Mouse (Mus musculus) heart, adult 8-10 months (tissue): ENCODE results near the gene Pde9a. TPM values are rescaled to one million over a fixed set of nuclear protein-coding genes. Genes with fewer than 3 reads are reported as not detected.

Experiments used
- DNase-seq: peaks from one replicate; pipeline ENCODE4 v3.0.0; 2022; ENCODE audit warnings: low spot score
- total RNA-seq, 4 experiments: library from RNA; stranded (reverse); gene quantifications; 2 replicates each; pipeline ENCODE4 v1.2.4; 2022

Pde9a gene
- total RNA-seq, 4 experiments from 2014 or later: 3.1 to 5.5 (median 4.2) TPM

DNA sequence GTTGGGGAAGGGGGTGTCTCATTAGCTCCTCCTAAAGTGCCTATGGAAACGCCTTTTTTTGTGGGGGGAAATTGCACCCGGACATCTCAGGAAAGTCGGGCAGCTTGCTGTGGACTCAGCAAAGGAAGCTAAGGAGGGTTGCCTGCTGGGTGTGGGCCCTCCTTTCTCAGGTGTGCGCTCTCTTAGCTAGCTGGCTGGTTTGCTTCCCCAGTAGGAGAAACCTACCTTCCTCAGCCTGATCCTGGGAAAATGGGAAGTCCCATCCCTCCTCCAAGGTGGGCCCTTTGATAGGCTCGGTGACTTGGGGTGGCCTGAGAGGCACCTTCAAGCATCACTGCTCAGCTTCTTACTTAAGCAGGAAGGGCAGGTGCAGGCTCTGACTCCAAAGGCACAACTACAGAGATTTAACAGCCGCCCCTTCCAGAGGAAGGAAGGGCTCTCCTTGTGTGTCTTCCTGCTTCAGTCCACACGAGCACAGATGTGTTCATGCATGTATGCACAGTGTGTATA lies 811 bp downstream of the Pde9a start:
- DNase-seq: no peak

DNA sequence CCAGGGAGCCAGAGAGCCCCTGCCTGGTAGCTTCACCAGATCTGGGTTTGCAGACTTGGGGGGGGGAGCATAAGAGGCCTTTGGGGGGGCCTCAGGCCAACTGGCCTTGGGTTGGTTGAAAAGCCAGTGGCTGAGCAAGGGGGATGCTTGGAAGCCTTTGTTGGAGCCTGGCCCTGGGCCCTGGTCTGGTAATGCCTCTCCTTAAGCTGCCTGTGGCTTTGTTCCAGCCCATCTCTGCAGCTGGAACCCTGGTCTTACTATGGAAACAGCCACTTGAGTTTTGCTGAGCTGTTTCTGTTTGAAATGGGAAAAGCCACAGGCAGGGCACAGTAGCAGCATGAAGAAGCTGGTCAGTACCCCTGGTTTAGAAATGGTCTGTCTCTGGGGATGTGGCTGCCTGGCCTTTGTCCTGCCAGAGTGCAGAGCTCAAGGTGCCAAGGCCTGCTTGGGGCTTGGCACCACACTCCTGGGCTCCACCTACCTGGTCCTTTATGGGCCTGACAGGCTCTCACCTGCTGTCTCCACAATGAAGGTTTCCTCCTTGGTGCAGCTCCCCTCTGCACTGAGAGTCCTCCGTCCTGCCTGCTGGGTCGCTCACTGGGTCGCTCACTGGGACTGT lies 3.5 kb downstream of the Pde9a start:
- no peak for DNase-seq

DNA sequence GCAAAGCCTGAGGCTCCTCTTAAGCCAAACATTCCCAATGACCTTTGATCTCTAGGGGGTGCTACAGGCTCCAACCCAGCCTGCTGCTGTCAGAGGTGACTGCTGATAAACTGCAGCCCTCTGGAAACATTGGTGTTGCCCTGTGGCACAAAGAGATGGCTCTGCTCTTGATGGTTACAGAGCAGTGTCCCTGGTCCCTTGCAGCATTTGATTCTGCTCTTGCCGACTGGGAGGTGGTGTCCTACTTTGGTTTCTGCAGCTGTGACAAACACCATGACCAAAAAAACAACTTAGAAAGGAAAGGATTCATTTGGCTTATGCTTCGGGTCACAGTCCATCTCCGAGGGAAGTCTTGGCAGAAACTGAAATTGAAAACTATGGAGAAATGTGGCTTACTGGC lies 5.5 kb downstream of the Pde9a start:
- no peak for DNase-seq

DNA sequence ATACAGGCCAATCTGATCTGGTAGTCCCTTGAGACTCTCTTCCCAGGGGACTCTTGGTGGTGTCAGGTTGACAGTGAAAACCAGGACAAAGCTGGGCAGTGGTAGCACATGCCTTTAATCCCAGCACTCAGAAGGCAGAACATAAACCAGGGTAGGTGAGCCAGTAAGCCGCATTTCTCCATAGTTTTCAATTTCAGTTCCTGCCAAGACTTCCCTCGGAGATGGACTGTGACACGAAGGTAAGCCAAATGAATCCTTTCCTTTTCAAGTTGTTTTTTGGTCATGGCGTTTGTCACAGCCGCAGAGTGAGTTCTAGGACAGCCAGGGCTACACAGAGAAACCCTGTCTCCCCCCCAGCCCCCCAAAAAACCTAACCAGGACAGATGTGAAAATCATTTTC lies 6.0 kb downstream of the Pde9a start:
- no peak for DNase-seq

DNA sequence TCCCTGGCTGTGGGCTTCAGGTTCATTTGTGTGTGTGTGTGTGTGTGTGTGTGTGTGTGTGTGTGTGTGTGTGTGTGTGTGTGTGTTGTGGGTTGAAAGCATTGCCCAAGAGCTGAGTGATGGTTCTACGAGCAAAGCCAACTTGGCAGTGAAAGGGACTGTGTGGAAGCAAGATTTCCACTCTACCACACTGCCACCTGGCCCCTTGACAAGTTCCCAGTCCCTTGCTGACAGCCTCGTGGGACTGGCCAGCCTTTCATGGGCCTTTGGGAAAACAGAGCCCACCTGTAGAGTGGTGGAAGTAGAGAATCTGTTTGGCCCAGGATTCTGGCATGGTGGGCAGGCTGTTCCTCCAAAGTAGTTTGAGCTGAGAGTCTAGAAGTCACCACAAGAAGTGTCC lies 7.8 kb downstream of the Pde9a start:
- DNase-seq: no peak

DNA sequence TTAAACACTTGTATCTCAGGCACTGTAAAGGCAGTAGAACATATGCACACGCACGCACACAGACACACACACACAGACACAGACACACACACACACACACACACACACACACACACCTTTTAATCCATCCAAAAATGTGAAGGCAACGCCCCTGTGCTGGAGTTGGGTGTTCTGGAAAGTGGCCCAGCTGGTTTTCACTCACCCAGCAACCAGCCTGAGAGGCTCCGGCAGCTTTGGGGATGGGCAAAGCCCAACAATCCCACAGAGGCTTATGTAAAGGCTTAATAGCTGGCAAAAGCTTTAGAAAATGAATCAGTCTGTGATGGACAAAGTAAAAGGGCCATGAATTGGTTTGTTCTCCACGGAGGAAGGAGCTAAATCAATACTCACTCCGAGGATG lies 14.3 kb downstream of the Pde9a start:
- DNase-seq: no peak

DNA sequence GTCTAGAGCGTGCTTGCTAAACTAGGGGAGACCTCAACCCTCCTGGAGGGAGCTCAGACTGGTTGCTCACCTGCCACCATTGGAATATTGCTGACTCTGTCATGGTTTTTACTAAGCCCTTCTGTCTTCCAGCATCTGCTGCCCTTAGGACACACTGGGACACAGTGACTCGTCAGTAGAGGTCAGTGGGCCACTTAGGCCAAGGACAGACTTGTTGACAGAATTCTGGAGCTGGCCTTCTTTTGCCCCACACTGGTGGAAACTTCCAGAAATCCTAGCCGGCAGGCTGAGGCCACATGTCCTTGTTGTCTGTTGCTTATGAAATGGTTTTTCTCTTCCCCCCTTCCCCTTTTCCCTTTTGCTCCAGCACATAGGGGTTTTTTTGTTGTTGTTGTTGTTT lies 15.2 kb downstream of the Pde9a start:
- DNase-seq: no peak

DNA sequence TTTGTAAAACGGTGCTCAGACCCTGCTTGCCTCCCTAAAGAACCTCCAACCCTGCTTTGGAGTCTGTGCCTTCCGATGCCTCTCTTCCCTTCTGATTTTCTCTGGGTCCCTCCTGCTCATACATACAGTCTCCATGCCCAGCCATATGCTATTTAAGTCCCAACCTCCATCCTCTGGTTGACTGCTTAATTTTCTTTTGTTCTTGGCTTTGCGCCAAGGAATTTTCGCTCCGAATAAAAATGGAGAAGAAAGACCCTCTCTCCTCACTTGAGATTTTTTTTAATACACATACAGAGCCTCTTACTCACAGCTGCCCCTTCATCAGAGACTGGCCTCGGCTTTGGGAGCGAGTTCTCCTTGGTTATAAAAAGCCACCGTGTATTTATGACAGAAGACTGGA lies 16.7 kb downstream of the Pde9a start:
- no peak for DNase-seq

DNA sequence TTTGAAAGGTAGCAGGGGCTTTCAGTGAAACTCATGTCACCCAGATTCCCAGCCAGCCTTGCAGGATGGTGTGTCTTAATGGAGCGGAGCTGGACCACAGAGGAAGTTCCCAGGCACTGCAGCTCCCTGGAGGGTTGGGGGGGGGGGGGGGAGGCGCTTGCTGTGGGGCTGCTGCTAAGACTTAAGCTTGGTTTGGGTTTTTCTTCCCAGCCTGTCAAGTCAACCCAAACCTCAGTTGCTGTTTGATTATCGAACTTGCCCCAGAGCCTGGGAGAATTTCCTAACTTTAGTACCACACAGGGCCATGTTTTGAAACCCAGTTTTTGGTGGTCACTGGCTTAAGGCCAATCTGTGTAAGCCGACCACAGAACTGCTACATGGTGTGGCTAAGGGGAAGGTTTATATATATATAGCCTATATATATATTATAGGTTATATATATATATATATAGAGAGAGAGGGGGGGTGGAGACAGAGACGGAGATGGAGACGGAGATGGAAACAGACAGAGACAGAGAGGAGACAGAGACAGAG lies 19.8 kb downstream of the Pde9a start:
- no peak for DNase-seq

DNA sequence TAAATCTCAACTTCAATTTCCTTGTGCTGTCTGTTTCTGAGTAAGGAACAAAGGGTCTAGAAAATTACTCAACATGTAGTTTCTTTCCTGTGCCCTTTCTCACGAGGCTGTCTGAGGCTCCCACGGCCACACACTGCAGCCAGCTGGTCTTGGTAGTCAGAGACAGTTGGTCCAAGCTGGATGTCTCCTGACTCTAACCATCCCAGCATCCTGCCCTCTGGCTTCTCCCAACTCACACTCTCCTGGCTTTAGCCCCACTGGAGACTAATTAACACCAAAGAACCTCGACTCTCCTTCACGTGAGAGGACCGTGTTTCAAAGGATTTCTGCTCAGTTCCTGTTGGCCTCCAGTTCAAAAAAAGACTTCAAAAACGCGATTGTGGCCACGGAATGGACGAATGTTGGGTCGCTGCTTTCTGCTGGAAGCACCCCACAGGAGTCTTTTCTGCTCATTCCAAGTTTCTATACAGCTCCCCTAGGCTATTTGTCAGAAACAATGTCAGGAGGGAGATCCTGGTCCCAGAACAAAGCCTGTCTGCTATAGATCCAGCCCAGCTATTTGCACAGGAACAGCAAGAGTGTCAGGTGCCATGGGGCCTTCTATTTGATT lies 23.8 kb downstream of the Pde9a start:
- DNase-seq: no peak

DNA sequence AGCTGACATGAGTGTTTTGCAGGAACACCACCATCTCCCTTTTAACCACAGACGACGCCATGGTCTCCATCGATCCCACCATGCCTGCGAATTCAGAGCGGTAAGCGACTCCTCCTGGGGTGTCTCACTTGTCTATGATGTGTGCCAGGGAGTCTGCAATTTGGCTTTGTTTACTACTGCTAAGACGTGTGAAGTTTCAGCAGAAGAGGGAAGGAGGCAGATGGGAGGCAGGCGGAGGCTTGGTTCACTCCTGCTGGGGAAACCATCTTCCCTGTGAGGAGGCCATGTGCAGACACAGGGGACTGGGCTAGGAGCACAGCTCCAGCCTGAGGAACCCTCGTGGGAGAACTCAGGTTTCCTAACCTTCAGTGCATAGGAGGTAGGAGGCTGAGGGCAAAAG lies 29.2 kb downstream of the Pde9a start:
- DNase-seq: no peak

DNA sequence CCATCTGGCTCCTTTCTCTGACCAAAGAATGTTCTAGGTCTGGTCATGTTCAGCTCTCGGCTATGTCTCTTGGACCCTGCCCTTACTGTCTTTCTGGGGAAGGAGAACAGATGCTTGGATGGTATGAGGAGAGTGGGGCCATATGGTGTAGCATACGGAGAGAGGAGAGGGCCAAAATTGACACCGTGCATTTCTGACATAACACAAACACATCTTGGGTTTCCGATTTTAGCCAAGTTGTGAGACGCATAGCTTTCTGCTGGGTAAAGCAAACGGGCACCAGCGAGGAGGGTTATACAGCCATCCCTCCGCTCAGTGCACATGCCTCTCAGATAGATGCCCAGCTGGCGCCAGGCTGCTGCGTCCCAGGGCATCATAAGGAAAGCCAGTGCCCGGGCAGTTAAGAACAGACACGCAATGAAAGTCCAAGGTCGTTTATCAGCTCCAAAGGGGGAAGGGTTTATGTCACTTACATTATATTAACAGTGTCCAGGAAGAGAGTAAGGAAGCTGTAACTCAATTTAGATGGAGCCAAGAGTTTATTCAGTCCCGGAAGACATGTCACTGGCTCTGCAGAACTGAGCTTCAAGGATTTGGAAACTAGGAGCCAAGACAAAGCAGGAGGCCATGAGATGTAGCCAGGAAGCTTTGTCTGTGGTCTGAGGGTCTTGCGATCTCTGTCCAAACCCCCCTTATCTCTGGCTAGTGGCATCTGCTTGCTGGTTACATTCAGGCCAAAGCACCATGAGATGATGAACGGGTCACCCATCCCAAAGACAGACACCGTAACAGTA lies 33.0 kb downstream of the Pde9a start:
- DNase-seq: no peak

DNA sequence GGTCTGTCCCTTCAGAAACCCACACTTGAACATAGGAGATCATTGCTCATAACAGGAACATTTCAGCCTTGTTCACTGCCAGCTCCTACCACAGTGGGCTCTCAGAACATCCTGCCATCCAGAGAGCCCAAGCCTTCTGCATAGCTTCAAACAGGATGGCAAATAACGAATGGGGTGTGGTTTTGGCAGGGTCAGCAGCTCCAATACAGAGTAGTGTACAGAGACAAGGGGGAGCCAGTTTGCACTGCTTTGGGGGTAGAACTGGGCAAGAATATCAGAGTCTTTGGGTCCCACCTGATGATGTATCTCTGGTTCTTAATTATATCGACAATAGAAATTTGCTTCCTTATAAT lies 33.6 kb downstream of the Pde9a start:
- no peak for DNase-seq

DNA sequence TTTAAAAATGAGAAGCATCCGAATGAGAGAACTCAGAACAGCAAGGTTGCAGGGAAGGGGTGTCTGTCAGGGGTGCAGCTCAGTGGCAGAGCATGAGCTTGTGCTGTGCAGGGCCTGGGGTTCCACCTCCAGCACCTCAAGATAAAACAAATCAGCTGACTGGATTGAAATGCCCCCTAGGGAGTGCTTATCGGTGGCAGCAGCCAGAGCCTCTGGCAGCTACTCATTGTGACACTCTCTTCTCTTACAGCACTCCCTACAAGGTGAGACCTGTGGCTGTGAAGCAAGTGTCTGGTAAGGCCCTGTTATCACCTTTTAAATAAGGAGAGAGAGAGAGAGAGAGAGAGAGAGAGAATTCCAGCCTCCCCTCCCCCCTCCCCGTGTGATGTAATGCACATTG lies 34.0 kb downstream of the Pde9a start:
- no peak for DNase-seq

DNA sequence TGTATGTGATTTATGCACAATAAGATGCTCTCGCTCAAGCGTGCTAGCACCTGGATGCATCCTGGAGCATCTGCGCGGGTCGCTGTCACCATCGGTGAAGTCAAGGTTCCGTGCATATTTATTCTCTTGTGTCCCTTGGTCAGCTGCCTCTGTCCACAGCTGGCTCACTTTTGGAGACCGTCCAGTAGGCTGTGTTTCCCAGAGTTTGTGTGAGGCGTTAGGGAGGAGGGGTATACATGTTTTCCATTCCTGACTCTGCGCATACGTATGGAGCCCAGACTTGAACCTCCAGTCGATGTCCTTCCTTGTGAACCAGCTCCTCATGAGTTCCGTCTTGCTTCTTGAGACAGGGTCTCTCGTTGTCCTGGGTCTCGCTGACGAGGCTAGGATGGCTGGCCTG lies 34.6 kb downstream of the Pde9a start:
- no peak for DNase-seq

DNA sequence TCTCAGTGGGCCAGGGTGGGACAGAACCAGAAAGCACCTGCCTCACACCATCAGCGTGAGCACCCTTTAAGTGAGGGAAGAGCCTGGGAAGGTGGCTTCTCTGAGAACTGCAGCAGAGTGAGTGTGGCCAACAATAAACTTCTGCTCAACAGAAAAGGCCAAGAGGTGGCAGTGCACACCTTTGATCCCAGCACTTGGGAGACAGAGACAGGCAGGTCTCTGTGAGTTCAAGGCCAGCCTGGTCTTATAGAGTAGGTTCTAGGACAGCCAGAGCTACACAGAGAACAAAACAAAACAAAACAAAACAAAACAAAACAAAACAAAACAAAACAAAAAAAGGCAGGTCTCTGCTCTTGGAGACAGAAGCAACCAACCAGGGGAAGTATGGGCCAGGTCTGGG lies 36.4 kb downstream of the Pde9a start:
- no peak for DNase-seq

DNA sequence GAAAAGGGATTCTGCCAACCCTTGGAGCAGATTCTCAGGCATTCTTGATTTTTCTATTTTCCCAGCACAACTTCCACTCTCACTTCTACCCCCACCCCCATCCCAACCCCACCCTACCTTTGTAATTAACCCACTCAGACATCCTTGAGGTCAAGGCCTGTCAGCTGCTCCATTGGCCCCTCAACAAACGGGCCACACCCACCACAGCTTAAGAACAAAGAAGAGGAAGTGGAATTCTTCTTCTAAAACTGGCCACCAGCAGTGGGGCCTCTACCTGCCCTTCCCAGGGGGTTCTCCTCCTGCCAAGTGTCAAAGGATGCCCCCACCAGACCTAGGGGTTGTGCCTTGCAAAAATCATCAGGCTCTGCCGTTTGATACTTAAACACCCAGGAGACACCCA lies 37.0 kb downstream of the Pde9a start:
- DNase-seq: no peak

DNA sequence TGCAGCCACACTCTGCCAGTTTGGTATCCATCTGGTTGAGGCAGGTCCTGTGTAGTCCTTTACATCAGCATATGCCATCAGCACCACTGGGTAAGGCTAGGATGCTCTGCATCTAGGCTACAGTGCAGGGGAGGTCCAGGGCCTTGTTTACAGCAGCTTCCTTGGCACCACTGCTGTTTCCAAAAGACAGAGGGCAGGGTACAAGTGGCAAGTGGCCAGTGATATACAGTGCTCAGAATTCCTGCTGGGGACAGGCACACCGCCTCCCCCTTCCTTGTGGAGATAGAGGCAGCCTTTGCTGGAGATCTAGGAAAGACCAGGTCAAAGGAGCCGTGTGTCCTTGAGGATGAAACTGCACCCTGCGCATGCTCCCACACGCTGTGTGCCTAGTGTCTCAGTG lies 38.3 kb downstream of the Pde9a start:
- DNase-seq: no peak

DNA sequence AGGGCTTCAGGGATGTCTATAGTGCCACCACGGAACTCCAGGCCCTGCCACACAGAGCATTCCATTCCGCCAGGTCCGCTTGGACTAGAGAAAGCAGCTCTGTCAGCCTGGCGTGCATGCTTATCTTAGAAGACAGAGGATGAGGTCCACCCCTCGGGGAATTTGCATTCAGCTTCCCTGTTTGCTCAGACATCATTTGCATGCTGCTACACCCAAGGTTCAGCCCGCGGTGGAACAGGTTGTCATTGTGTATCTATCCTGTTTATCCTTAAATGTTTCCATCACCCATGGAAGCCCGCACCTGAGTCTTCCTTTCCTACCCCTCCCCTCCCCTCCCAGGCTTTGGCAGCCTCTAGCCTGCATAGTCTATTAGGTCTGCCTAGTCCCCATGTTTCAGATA lies 38.8 kb downstream of the Pde9a start:
- DNase-seq: no peak

DNA sequence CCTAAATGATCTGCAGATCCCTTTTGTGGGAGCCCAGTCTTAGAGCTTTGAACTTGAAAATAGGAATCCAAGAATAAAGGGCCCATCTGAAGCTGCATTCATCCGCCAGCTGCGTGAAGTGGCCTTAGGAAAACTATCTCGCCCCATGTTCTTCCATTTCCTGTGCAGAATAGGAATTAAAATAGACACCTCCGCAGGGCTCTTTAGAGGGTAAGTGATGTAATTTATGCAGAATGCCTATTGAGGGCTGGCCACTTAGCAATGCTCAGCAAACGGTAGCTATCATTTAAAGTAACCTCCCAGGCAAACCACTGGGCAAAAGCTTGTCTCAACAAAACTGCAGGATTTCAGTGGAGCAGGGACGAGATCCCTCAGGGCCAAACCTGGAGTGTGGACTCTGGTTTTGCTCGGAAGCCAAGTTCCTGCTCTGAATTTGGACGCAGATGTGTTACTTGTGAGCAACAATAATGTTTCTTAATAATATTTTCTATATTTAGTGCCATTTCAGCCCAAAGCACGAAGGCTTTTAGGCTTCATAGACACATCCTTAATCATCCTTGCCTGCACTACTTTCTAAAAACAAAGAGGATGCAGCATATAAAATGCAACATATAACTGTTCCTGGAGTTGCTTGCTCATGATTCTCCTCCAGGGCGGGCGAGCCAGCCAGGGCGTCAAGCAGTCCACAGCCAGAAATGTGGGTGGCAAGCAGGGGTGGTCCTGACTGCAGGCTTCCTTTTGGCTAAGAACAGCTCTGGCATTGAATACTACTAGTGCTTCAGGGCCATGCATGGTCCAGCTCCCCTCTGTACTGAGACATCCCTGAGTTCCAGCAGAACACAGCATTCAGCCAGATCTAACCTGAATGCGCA lies 40.1 kb downstream of the Pde9a start:
- DNase-seq: no peak

DNA sequence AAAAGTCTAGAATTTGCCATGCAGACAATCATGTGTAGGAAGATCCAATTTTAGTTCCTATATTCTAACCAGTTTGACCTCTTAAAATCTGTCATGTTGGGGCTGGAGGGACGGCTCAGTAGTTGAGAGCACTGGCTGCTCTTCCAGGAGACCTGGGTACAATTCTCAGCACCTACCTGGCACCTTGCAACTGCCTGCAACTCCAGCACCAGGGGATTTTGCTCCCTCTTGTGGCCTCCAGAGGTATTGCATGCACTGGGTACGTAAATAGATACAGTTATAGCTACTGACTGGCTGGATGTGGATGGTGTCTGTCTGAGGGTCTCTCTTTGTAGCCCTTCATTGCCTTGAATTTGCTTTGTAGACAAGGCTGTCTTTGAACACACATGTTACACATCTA lies 43.4 kb downstream of the Pde9a start:
- no peak for DNase-seq

DNA sequence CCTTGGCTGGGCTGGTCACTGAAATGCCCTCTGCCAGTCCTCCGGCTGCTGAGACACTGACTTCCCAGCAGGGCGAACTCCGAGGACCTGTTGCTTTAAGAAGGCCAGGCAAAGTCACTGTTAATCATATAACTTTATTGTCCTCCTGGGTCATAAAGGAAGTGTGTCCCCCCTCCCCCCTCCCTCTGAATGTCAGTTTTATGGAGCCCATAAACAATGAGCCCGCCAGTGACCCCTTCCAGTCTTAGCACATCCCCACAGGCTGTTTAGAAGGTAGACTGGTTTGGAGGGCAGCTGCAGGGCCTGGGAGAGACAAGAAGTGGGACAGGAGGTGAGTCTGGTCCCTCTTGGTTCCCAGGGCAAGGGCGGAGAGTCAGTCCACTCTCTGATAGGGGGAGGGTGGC lies 46.9 kb downstream of the Pde9a start:
- no peak for DNase-seq
